Mouse (Mus musculus) frontal cortex, postnatal 14 days (tissue): ENCODE results near the gene Gm14419.
"Not testable (repeated sequence)": the region's sequence is repeated elsewhere in the genome, so short reads cannot be mapped to it uniquely, and the experiment has no call there.

Experiments
- DNase-seq, 2 experiments: peaks; one replicate each; pipeline ENCODE4 v3.0.0; 2022; ENCODE audit warnings: low spot score in 2 of 2

Gene Gm14419

DNA sequence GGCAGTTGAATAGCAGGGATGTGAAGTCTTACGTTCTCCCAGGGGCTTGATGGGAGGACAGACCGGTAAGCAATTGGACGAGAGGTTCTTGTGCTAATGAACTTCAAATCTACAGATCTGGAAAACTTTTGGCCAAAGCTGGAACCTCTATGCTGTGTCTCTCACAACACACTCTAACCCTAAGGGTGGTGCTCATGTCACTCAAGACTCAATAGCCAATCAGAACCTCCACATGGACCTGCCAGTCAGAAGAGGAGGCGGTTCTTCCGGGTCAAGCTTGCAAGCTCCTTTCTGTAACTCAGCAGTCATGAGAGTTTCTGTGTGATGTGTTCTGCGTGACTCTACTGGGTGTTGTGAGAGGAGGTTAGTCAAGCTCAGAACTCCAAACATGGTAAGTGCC lies at the start of gene Gm14419:
Gene Gm14419, plus strand, starts transcription at position 301 of the 400 bp plus-strand sequence.
- DNase-seq, result not testable (repeated sequence)
